In the genomic region with DNA sequence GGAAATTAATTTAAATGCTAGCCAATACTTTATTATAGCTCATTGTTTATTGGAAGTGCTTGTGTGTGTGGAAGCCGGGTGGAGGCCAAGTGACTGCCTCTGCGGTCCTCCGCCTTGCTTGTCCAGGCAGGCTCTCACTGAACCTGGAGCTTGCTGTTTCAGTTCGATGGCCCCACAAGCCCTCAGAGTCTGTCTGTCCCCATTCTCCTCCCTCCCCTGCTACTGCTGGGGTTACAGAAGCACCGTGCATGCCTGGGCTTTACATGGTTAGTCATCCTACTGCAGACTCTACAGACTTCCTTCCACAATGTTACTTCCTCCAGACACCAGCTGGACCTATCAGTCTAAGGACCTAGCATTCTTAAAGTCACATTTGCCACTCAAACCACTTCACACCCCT, we compare ENCODE assay signal across 28 mouse cellular contexts. TPM values are rescaled to one million over a fixed set of nuclear protein-coding genes. Genes with fewer than 3 reads are reported as not detected.
DNase-seq lines count a peak whose midpoint lies in the region; ATAC-seq and TF ChIP-seq lines count a peak whose summit lies in the region.
"Had no signal": no experiment of that assay in that cellular context is flagged by ENCODE, and none has a peak within 500 bp of the region (broad histone marks: within the 10 kb centered on the region; RNA-seq: fewer than 3 reads in every experiment).

No protein-coding gene starts in this region.

- TF ChIP-seq POLR2A in kidney, adult 2 months (IDR thresholded peaks at IDR 0.05; ENCODE audit: low read depth, low read length), result no peak

- no peak for ATAC-seq in frontal cortex, adult (ENCODE audit: low TSS enrichment)
- ATAC-seq: CD4-positive, CD25-positive, alpha-beta regulatory T cell, adult 4 months; forebrain, embryonic 13.5 days; forebrain, embryonic 16.5 days; hindbrain, postnatal 0 days had no signal

- no peak overlapping the region for H3K4me3 ChIP-seq in kidney, adult 2 months (ENCODE audit: insufficient read depth, low read depth, low read length)
- no peak overlapping the region for H3K4me3 ChIP-seq in macrophage (ENCODE audit: inconsistent target)
- H3K4me3 ChIP-seq: forebrain, embryonic 10.5 days; forebrain, embryonic 13.5 days; gastrocnemius, adult 2 months; heart, embryonic 13.5 days had no signal

- H3K36me3 ChIP-seq in kidney, adult 2 months (ENCODE audit: control insufficient read depth, insufficient read depth, low read length), result peaks cover 5% of the 10 kb centered on the region
- peaks cover 74% of the 10 kb centered on the region for H3K36me3 ChIP-seq in macrophage (ENCODE audit: inconsistent target)

- no peaks in the 10 kb centered on the region for H3K27me3 ChIP-seq in kidney, adult 2 months (replicated peaks; ENCODE audit: control insufficient read depth, insufficient read depth, low read length)
- H3K27me3 ChIP-seq: forebrain, embryonic 13.5 days; heart, embryonic 13.5 days had no signal

- WGBS in kidney, adult 2 months, result 94% methylated on average over 5 of the region's 5 CpGs
- 66% methylated on average over 5 of the region's 5 CpGs for WGBS in macrophage (ENCODE audit: missing documents)

- no peak for TF ChIP-seq CTCF in kidney, adult 2 months (conservative IDR thresholded peaks at IDR 0.05; ENCODE audit: insufficient read depth, insufficient read length, low read depth, low read length)

- H3K4me1 ChIP-seq in kidney, adult 2 months (ENCODE audit: control insufficient read depth, insufficient read depth, low read length), result no peaks in the 10 kb centered on the region
- H3K4me1 ChIP-seq: forebrain, embryonic 10.5 days; forebrain, embryonic 13.5 days; heart, embryonic 13.5 days had no signal

- no peaks in the 10 kb centered on the region for H3K79me2 ChIP-seq in macrophage (ENCODE audit: inconsistent target)

- H3K27ac ChIP-seq in kidney, adult 2 months (ENCODE audit: insufficient read depth, low read depth, low read length), result no peak overlapping the region
- H3K27ac ChIP-seq in macrophage, result 0 out of 2 replicates have a peak overlapping the region, but pooled peaks have one; percentile 10
- H3K27ac ChIP-seq: forebrain, embryonic 10.5 days; forebrain, embryonic 13.5 days; gastrocnemius, adult 2 months; heart, embryonic 13.5 days; hindbrain, embryonic 14.5 days; hindbrain, postnatal 0 days had no signal

- DNase-seq in kidney, adult 2 months, result peak; percentile 4
- no peak for DNase-seq in kidney, postnatal 36 days
- peak; percentile 4 to 5 for DNase-seq in spleen, postnatal 36 days (ENCODE audit: low spot score in 2 of 2)
- DNase-seq in spleen, postnatal 4 days (ENCODE audit: low spot score in 2 of 2), result no peak
- DNase-seq in 416B (ENCODE audit: low read depth), result peak; percentile 58
- DNase-seq: adrenal gland, adult 2 months; adrenal gland, postnatal 14 days; cerebellum, adult 11-12 months; cerebellum, adult 8-10 months; cerebellum, postnatal 14 days; gastrocnemius, adult 2 months; gastrocnemius, postnatal 14 days; heart, postnatal 14 days; heart, postnatal 4 days had no signal

RNA-seq across cellular contexts. Expression of a gene that starts 9.9 kb away (rescaled TPM):
- polyA plus RNA-seq in kidney, adult 2 months (2012; rRNA removed), result 30.3 and 42.4 TPM in 2 replicates
- total RNA-seq in macrophage (2018; cell fraction: chromatin; rRNA removed), result 10 to 100 TPM in 24 of 26 experiments, 1 to 10 TPM in 2; 8.1 to 40.1 (median 27.6) TPM
- 10 to 100 TPM; 17.3 to 32.8 (median 28.8) TPM for total RNA-seq in macrophage (2018; cell fraction: cytosol; rRNA removed)
- 10 to 100 TPM; 11.5 to 43.1 (median 20.6) TPM for total RNA-seq in macrophage (2018; cell fraction: nucleus; rRNA removed)
- polyA plus RNA-seq in macrophage (2018), result 18.0 to 51.6 TPM (median 25.3 TPM) in 3 replicates

RNA-seq across cellular contexts. Expression of a gene that starts 29.6 kb away (rescaled TPM):
- not detected in 2 replicates for polyA plus RNA-seq in kidney, adult 2 months (2012; rRNA removed)
- total RNA-seq in macrophage (2018; cell fraction: chromatin; rRNA removed), result not detected
- total RNA-seq in macrophage (2018; cell fraction: cytosol; rRNA removed), result not detected
- not detected for total RNA-seq in macrophage (2018; cell fraction: nucleus; rRNA removed)
- polyA plus RNA-seq in macrophage (2018), result not detected in 3 replicates
- total RNA-seq: adrenal gland, adult 2 months; adrenal gland, postnatal 14 days; adrenal gland, postnatal 4 days; gastrocnemius, adult 2 months; gastrocnemius, postnatal 14 days; gastrocnemius, postnatal 4 days; heart, adult 18-20 months; heart, postnatal 14 days; heart, postnatal 4 days; MEL had no signal
- polyA plus RNA-seq: adrenal gland, adult 2 months; C2C12; forebrain, embryonic 13.5 days had no signal

Comparison
In these comparisons a context has a peak if more than half of its experiments do, and no peak if none do; other contexts are left out.
1. DNase-seq: peak in kidney, adult 2 months (single experiment), spleen, postnatal 36 days (2 of 2) and 416B (single experiment); none in kidney, postnatal 36 days (0 of 2) and spleen, postnatal 4 days (0 of 2).